Mouse (Mus musculus) brain, embryonic 18.5 days (tissue): Measurements from ENCODE around the gene Sobp.

Source experiments
- DNase-seq: peaks from one replicate; pipeline ENCODE4 v3.0.0-alpha.2; 2012; ENCODE audit warnings: low read depth, low spot score

Sobp gene

DNA sequence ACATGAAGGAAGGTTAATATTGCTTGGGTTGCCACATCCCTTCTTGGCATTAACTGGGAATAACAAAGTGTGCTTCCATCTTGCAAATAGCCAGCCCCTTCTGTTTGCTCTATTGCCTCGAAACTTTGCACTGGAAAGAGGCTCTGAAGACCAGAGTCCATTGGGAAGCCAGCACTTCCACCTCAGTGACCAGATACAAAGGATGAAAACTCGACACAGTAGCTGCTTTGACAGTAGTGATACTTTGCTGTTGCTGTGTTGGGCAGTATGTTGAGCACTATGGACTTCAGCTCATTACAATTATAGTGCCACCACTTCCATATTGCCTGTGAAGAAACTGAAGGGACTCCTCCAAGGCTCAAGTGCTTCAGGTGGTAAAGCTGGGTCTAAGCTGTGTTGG is 86.9 kb downstream of the Sobp start:
- no peak for DNase-seq

DNA sequence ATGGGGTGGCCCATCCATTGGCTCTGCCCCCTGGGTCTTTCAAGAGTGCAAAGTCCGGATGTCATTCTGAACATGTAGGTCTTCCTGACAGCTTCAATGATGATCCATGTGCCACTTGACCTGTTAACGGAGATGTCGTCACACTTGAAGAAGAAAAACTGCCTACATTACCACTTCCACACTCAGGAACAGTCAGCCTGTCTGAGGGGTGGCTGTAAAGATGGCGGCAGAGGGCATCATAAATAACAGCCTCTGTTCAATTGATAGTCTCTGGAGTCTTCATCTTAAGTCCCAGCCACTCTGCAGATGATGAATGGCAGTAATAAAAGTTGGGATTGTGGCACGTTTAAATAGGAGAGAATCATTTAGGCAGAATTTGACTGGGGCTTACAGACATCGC is 87.4 kb downstream of the Sobp start:
- DNase-seq: no peak

- no peak for DNase-seq
Measured at GRCm38 (mm10) chr10:43084087-43084366, 90.3 kb downstream of the Sobp start.

DNA sequence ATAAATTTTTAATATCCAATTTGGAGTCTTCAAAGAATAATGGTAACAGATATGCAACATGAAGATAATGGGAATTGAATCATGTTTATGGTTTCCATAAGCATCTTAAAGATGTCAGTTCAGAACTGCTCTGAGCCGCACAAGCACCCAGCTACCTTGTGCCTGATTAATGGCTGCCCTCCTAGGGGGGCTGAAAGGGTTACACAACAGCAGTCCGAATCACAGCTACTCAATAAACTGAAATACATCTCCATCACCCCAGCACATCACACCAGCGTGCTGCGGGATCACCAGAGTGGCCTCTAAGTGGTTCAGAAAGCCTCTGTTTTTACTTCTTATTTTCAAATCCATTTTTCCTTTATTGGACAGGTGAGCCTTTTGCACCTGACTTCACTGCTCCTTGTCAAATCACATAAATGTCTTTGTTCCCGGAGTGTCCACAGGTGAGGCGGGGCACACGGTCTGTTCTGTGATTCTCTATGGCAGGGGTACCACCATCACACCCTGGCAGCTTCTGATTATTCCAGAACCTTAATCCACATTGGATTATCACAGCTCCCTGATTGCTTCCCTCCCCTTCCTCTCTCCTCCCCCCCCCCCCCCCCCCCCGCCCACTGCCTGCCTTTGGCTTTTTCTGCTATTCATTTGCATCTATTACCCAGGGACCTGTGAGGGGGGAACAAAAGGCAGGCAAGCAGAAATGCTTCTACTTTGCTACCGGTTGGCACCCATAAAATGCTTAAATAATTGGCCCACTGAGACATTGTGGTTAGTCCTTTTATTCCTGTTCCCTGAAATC is 90.8 kb downstream of the Sobp start:
- no peak for DNase-seq

DNA sequence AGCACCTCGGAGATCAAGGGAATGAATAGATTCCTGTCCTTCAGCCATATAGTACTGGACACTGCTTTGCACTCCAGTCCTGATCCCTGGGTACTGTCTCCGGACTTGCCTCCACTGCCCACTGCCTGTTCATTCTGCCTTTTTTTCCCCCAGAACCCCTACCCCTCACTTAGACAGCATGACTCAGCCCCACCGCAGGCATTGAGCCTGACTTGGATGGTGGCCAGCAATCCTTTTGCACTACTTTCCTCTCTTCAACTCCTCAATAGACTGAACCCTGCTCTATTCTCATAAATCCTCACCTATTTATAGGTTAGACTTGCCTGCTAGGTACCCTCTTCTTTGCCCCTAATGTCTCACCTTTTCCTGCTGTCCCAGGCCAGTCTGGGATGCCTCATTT is 93.0 kb downstream of the Sobp start:
- no peak for DNase-seq

GRCm38 (mm10) chr10:43075535-43076152 is 98.7 kb downstream of the Sobp start:
- peak; percentile 61 for DNase-seq

GRCm38 (mm10) chr10:43073281-43073680 is 101.0 kb downstream of the Sobp start:
- no peak for DNase-seq

GRCm38 (mm10) chr10:43070893-43071292 is 103.4 kb downstream of the Sobp start:
- no peak for DNase-seq

DNA sequence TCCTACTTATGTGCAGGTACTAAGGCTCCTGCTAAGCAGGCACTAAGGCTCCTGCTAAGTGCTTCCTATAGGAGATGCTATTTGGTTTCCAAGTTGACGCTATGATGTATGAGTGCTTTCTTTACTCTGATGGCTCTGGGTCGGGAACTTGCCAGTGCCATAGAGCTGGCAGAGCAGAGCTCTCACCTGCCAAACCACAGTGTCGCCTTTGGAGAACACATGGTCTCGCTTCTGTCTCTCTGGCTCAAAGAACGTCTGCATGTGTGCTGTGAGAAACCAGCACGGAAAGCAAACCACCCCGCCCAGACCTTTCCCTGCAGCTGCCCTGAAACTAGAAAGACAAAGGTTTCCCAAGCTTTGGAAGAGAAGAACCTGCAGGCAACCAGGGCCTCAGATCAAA is 109.0 kb downstream of the Sobp start:
- no peak for DNase-seq

DNA sequence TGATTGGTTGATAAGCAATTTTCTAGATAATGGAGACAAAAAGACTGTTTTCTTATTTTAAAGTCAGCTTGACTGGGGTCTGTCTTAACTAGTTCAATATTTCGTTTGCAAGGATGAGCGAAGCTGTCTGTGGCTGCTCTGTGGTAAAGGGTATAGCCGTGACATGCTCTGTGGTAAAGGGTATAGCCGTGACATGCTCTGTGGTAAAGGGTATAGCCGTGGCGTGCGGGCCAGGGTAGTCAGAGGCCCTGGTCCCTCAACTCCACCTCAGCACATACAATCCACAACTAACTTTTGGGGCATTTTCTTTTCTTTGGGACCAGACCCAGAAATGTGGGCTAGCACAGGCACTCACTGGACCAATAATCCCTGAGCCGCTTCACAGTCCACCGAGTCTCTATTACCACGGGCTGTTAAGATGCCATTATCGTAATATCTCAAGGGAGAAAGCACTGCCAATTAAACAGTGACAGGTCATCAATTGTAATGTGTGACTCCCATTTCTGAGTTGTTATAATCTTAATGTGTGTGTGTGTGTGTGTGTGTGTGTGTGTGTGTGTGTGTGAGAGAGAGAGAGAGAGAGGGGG is 112.7 kb downstream of the Sobp start:
- DNase-seq: no peak

DNA sequence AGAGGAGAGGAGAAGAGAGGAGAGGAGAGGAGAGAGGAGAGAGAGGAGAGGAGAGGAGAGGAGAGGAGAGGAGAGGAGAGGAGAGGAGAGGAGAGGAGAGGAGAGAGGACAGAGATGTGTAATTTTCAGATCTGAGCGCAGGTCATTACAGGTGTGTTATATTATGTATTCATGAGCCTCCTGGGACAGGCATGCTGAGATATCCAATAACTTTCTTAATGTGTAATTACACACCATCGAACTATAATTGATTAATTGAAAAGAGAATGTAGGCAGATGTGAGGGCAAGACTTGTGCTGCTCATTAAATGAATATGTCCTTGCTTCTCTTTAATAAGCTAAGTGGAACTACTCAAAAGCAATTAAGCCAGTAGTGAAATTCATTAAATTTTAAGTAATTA is 118.9 kb downstream of the Sobp start:
- no peak for DNase-seq

GRCm38 (mm10) chr10:43054776-43055175 is 119.6 kb downstream of the Sobp start:
- DNase-seq: no peak

GRCm38 (mm10) chr10:43053861-43054560 is 120.3 kb downstream of the Sobp start:
- no peak for DNase-seq

- no peak for DNase-seq
Measured at GRCm38 (mm10) chr10:43052462-43052861, 121.9 kb downstream of the Sobp start.

DNA sequence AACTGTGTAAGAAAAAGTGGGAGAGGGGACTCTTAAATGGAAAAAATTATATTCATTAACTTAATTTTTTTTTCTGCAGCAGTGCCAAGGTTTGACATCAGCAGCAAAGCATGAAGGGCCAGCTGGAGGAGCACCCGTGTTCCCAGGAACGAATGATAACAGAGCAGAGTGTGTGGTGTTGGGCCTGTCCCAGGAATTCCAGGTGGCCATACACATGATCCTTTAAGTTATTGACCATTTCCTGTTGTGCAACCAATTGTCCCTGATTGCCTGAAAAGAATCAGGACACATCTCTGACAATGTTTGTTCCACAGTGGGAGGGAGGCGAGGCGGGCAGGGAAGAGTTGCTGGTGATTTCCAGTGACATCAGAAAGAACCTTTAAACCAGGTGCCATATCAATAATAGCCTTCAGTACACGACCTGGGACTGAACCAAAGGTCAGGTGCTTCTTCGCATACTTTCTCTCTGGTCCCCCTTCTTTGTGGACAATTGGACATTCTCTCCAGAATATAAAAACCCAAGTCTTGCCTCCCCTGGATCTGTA is 126.5 kb downstream of the Sobp start:
- no peak for DNase-seq

GRCm38 (mm10) chr10:43043351-43044209 is 130.8 kb downstream of the Sobp start:
- DNase-seq: no peak

GRCm38 (mm10) chr10:43042591-43043327 is 131.6 kb downstream of the Sobp start:
- DNase-seq: no peak

DNA sequence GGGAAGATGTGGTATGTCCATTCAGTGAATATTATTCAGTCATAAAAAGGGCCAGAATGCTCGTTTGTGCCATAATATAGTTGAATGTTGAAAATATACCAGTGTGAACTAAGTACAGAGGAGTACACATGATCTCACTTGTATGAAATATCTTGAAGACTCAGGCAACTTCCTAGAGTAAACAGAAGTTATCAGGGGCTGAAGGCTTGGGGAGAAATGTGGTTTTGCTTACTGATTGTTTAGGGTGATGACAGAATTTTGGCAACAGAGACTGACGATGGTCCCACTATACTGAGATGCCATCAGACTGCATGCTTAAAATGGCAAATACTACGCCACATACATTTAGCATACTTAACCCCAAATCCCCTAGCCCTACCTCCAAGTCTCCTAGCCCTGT is 132.5 kb downstream of the Sobp start:
- no peak for DNase-seq

DNA sequence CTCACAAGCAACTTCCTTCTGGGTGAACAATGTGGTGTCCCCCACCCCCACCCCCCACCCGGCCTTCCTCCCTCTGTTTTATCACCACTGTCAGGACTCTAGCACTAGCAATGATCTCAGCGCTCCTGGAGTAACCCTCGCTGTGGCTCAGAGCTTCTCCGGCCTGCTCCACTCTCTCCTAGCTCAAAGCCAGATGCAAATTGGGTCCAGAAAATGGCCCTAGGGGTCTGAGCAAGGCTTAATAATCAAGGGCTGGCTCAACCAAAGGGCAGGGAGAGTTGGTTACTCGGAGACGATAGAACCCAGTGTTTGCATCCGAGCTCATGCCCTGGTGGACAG is 136.9 kb downstream of the Sobp start:
- DNase-seq: no peak

DNA sequence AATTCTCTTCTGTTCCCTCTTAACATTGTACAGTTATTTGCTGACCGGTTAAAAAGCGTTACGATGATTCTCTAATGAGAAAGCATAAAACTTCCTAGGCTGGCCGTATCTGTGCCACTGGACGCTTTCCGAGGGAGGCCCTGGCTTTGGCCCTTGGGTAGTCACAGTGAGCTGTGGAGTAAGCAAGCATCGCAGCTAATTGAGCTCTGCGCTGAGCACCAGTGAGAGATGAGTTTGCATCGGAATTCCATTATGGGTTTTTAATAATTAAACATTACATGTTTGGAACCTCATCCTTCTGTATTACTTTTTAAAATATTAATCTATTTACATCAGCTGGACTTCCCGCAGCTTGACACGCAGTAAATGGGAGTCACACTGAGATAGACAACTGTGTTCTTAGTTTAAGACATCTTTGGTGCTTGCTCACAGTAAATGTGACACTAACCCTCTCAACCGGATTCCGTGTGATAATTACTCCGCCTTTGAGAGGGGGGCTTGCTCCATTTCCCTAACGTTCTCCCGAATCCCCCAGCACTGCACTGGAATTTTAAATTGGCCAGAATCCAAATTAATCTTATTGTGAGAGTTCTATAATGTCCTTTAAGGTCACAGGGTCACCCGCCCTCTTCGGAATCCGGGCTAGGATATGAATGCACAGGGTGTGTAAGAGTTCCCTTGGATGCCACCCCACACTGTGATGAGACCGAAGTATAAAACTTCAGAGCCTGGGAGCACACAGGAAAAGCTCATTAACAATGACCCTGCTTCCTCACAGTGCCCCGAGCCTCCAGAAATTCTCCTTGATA is 137.5 kb downstream of the Sobp start:
- DNase-seq: no peak
